Mouse (Mus musculus) adrenal gland, postnatal 4 days (tissue): ENCODE measurements around the gene Phf21a. TPM values are rescaled to one million over a fixed set of nuclear protein-coding genes. Genes with fewer than 3 reads are reported as not detected.

Experiments
- DNase-seq, 2 experiments: peaks; one replicate each; pipeline ENCODE4 v3.0.0; 2021 to 2022; ENCODE audit warnings: low spot score in 2 of 2, mixed read lengths in 2 of 2
- total RNA-seq, 2 experiments: library from RNA; stranded (reverse); gene quantifications; 2 replicates each; pipeline ENCODE4 v1.2.3; 2021

Phf21a gene
- total RNA-seq, 2 experiments from 2014 or later: 108 to 115 TPM

DNA sequence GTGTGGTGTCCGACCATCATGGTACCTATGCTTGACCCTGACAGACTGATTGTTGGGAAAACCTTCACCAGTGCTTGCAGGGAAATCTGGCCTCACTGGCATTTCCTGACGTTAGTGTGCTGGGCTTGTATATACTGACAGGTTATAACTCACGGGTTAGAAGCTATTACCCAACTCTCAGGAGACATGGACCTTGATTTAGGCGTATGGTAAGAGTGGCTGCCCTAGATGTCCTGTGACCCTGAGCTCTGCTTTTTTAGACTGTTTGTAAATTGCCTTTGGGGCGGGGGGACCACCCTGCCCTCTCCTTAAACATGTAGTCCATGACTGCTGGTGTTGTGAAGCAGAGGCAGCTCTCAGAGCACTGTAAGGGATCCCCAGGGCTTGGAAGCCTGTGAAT is 257.8 kb downstream of the Phf21a start:
- DNase-seq: no peak

DNA sequence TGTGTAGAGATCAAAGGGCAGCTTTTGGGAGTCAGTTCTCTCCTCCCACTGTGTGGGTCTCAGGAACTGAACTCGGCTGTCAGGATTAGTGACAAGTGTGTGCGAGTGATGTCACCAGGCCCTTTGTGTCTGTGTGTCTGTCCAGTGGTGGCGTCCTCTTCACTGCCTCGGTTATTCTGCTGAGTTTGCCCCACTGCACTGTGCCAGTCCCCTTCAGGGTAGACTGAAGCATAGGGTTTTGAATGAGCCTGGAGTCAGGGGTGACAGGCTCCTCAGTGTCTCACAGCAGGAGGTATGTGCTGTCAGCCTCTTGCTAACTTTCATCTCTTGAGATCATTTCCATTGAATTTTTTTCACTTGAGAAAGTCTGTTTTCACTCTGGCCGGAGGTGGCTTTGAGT is 260.5 kb downstream of the Phf21a start:
- DNase-seq: no peak

DNA sequence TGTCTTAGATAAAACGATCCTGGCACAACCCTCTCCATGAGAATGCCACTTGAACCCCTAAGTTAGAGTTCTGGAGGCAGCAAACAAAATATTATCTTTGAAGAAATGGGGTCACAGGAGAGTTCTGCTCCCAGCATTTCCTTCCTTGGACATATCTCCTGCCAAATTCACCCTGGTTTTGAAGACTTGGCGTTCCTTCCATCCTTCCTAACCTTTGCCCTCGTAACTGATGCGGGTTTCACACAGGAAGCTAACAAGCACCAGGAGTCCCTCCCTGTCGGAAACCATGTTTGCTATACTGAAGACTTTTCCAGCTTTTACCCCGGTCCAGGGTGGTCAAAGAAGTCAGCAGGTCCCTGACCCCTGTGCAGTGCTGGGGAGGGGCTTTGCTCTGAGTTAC is 261.3 kb downstream of the Phf21a start:
- DNase-seq: no peak

DNA sequence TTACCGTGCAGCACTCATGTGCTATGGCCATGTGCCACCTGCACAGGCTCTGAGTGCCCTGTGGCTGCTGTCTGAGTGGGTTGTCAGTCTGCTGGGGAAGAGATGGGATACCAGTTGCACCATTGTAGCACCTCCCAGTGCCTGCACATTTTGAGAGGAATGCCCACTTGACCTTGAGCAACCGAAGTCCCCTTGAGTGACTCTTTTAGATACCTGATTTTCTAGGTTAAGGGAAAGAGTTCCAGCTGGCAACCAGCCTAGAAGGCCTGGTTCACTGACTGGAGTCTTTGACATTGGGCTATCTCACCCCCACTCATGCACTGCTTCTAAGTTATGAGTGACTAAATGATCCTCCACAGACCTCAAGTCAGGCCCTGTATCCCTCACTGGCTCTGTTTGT is 266.4 kb downstream of the Phf21a start:
- no peak for DNase-seq

DNA sequence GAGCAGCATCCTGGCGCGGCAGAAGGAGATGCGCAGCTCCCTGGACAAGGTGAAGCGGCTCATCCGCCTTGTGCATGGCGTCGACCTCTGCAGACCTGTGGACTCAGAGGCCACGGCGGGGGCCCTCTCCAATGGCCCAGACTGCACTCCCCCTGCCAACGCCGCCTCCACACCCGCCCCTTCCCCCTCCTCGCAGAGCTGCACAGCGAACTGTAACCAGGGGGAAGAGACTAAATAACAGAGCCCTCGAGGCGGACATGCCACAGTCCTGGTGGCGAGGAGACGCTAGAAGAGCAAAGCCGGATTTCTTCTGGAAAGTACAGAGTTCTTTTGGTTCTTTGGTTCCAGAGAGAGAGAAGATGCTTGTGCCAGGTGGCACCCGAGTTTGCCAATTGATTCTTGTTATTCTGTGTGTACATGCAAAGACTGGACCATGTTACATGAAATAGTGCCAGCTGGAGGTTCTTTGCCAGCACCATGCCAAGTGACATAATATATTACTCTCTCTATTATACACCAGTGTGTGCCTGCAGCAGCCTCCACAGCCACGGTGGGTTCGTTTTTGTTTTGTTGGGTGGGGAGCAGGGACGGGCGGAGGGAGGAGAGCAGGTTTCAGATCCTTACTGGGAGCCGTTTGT is 267.4 kb downstream of the Phf21a start:
- DNase-seq: no peak

DNA sequence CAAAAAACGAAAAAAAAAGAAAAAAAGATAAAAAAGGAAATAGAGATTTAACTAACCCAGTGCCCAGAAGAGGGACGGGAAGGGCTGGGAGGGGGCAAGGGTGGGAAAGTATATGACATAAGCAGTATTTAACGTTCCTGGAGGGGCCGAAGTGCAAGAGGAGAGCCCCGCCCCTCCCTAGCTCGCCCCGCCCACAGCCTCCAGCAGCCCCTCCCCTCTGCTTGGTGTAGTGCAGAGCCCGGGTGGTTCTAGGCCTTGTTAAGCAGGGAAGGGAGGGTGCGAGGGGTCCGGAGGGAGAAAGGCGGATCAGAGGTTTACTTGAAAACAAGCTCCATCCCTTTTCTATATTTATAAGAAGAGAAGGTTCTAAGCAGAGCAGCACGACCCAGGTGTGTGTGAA is 268.0 kb downstream of the Phf21a start:
- DNase-seq: no peak

DNA sequence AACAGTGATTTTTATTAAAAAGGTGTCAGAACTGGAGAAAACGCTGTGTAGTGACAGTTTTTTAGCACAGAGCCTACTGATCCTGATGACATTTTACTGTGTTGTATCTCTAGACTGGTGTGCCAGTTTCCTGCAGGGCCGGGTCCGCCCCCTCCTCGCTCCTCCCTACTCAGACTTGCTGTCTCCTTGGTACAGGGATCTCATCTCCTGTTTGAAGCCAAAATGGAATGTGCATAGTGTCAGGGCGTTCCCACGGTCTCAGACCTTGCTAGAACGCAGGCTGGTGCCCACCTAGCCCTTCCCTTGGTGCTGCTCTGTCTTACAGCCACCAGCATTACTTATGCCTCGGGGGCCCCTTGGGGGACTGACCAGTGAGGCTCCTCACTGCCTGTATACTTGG is 268.9 kb downstream of the Phf21a start:
- no peak for DNase-seq

DNA sequence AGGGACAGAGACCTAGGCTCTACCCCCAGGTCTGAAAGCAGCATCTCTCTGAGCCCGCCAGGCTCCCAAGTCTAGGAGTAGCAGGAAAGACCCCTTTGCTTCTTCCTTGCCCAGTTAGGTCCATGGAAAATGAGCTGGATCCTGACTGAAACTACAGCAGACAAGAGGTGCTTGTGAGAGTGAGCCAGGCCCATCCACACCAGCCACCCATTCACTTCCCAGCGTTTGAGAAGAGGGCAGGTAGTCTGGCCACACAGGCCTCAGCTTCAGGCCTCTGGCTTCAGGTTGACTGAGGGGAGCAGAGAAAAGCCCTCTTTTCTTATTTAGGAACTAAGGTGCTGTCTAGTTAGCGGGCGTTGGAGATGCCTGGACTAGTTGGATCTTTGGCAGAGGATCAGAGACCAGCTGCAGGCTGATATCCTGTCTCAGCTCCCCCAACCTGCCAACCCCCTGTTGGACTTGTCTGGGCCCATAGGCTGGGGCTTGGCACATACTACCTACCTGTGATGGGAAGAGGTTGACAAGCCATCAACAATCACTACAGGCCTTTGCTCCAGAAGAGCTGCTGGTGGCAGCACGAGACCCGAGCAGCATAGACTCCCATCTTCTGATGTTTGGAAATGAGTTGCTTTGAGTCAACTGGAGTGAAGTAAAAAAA is 269.8 kb downstream of the Phf21a start:
- no peak for DNase-seq

DNA sequence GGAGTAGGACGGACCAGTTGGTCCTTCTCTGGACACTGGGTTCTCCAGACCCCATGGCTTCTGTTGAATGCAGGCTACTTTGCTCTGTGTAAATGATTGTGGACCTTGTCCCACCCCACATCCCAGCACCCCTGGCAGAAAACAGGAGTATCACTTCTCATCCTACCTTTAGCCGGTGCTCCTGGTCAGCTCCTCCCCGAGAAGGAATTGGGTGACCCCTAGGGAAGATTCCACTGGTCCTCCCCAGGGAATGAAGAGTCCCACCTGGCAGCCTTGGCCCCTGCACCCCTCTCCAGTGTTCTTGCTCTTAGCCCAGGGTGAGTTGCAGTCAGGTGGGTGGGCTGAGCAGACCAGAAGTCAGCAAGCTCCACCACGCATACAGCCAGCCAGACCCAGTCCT is 271.2 kb downstream of the Phf21a start:
- DNase-seq: no peak

DNA sequence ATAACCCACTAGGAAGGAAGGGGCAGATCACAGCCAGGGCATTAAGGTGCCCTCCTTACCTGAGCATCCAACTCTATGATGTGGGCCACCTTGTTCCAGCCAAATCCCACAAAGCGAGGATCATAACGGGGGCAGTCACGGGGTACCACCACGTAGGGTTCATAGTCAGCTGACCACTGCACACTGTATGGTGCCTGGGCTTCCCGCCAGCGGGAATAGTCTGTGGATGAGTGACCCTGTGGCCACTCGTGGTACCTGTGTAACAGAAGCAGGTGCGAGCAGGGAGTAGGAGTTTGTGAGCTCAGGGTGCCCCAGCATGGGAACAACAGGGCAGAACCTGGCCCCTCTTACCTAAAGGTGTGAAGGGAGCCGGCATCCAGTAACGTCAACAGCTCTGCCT is 272.7 kb downstream of the Phf21a start:
- no peak for DNase-seq

DNA sequence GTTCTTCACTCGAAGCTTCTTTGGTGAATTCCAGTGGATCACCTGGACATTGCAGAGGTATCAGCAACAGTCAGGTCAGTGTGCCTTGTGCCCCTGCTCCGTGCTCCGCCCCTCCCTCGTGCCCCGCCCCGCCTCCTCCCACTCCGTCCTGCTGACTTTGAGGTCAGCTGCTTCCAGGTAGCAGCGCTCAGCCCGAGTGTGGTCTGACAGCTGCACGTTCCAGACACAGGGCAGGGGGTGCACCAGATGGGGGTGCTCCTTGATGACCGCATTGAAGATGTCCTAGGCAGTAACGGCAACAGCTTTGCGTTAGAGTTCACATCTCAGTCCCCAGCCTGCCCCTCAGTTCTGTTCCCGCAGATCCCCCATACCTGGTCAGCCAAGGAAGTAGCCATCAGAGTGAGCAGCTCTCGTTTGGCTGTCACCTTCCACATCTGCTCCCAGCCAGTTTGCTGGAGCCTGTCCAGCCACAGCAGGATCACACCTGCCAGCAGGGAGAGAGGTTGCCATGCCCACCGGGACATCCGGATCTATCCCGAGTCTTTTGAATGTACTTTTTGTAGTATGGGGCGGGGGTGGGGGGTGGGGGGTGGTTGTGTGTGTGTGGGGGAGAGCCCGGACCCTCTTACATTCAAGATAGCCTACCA is 274.6 kb downstream of the Phf21a start:
- DNase-seq: no peak

DNA sequence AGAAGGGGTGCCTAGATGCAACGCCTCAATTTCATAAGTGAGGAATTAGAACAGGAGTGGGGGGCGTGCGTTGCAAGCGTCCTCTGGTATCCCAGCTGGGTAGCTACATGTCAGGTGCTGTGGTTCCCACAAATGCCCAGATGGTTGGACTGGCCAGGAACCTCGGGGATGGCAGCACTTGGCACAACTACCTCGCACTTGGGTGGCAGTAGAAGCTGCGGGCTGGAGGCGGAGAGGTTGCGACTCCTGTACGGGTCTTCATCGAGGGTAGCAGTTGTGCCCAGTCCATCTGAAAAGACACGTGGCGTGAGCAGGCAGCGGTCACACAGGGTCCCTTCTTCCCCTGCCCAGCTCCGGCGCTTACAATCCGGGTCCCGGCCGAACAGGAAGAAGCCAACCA is 277.5 kb downstream of the Phf21a start:
- DNase-seq: no peak

DNA sequence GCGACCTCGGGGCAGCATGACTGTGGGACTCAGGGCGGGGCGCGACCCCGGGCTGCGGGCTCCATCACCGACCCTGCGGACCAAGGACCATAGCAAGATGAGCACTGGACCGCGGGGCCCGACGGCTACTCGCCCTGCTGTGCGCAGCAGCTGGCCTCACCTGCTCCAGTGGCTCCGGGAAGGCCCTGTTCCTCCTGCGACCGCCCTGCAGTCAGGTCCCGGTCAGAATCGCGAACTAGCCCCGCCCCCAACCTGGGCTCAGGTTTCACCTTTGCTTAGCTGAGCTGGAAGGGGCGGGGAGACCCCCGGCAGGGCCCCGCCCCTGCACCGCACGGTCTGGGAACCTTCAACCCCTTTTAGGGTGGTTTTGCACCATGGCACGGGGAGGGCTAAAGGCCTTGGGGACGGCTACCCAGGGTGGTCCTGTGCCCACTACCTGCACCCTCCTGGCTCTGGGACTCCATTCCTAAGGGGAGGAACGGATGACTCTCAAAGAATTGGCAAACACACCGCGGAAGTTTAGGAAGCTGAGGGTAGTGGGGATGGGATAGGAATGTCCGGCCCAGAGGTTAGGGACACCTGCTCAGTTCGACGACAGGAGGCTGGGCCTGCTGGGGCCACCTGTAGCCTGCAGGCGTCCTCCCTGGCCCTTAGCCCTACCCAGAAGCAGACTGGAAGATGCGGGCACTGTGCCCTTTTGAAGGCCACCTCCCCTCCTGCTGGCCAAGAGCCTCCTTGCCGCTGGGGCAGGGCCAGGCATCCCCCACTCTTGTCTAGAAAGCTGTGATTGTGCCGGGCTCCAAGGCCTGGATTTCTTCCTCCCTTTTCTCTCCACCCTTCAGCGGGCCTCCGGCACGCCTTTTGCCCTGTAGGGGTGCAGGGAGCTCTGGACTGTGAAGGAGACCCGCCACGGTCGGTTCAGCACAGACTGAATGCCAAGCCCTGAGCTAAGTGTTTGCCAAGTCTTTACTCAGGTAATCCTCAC is 278.2 kb downstream of the Phf21a start:
- no peak for DNase-seq

DNA sequence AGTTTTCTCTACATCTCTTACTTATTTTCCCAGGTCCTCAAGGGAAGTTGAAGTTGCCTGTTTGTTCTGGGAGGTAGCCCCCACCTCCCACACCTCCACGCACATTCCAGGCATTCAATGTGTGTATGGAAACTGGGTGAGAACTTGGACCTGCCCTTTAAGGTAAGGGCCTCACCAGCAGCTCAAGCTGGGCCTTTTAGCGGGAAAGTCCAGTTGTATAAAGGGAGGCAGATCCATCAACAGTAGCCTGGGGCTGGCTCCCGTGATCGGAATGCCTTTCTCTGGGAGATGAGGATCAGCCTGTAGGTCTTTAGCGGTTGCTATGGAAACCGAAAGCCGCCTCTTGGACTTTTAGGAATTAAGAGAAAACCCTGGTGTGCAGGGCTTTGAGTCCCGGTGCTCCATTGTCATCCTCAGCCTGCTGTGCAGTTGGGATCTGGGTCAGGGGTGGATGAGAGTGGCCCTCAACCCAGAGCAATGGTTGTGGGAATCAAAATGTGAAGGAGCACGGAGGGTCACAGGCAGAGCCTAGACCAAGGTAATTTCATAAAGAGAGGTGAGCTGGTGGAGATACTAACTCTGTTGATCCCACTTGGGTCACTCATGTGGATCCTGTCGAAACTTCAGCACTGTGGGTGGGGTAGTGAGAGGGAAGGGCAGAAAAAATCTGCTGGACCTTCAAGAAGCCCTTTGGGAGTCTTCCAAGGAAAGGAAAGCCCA is 279.2 kb downstream of the Phf21a start:
- DNase-seq: no peak

DNA sequence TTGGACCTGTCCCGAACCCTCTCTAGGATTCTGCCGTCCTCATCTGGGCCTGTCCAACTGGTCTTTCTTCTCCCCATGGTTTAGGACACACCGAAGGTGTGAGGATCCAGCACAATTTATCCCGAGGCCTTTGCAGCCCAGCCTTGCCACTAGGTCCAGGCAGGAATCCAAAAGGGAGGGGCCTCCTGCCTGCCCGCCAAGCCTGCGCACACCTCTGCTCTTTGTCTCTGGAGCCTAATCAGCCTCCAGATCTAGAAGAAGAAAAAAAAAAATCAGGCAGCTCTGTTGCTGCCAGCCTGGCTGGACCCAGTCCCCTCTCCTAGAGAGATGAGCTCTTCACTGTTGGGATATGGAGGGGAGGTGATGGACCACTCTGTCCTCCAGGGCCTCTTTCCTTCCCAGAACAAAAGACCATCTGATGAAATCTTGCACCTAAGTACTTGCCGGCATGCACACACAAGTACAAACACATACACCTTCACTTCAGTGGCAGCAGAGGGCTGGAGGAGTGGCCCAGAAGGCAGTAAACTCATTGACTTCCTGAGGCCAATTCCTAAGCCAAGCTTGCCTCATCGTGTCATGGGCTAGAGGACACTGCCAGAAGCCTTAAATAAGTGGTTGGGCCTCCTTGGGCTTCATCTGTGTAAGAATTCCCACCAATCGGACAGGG is 280.0 kb downstream of the Phf21a start:
- DNase-seq: no peak

DNA sequence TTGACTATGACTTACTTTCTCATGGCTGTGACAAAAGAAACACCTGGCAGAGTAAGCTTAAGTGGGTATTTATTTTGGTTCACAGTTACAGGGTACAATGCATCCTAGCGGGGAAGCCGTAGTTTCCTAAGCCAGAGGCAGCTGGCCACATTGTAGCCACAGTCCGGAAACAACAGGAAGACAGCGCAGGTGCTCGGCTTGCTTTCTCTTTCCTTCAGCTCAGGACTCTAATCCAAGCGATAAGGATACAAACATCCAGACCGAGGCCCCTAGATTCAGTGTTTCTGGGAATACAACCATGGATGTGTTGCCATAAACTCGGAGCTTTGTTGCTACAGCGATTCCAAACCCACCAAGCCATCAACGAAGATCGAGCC is 280.5 kb downstream of the Phf21a start:
- no peak for DNase-seq

DNA sequence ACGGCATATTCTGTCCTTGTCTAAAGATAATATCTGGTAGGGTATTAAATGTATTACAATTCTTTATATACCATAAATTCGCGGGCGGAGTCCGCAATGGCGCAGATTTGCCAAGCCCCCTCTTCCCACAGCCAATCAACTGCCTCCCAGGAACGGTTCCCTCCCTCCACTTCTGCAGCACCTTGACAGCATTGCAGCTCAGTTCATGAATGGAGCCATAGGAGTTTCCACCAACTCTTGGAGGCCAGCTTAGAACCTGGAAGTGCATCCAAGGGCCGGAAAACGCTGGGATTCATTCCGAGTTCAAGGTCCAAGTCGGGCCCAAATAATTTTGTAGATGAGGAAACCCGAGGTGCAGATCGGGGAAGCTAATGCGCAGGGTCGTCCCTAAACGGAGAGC is 281.6 kb downstream of the Phf21a start, which contains the start of the genes Pex16 and Large2:
TSS of gene Pex16 (plus strand) at position 163 of the 400 bp plus-strand sequence.
TSS of gene Large2 (minus strand) at position 356 of the 400 bp plus-strand sequence.
- DNase-seq: no peak

DNA sequence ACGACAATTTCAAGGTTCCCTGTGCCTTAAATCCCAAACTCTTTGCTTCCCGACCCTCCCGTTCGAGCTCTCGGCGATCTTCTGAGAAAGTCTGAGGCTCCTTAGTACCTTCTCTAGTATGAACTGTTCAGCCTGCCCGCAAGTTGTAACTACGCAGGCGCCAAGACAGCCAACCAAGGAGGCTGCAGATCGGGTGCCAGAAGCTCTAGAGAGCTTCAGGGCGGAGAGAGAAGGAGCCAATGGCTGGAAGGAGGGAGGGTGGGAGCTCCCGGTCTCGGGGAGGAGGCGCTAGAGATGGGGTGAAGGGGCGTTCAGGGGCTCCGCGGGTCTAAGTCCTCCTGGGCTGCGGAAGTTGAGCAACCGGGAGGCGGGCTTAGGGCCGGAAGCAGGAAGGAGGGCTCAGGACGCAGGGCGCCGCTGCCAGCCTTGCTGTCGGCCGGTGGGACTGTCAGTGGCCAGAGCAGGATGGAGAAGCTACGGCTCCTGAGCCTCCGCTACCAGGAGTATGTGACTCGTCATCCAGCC is 282.2 kb downstream of the Phf21a start:
- peak; percentile 77 to 85 for DNase-seq

DNA sequence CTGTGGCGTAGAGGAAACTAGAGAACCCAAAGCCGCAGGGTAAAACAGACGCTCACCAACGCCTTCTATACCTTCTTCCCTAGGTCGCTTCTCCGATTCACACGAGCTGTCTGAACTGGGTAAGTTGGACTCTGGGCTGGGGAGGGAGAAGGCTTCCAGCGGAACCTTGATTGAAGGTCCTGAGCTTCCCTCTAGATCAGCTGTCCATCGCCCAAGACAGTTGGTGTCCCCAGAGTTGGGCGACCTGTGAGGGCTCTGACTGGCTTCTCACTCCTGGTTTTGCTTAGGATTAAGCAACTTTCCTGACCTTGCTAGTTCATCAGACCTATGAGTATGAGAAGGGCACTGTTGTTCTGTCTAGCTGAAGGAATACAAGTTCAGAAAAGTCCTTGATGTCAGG is 282.9 kb downstream of the Phf21a start:
- DNase-seq: no peak

DNA sequence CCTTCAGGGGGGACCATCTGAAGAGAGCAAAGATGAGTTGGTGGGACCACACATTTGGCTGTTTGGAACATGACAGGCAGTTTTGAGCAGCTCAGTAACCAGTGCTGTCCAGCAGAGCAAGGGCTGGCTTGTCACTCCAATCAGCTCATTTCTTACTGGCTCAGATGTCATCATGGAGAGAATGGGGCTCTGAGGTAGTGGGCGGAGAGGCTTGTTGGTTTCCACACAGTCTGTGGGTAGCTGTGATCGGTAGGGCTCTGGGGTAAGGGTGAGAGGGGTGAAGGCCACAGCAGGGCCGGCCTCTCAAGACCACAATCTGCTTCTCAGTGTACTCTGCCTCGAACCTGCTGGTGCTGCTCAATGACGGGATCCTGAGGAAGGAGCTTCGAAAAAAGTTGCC is 283.4 kb downstream of the Phf21a start:
- DNase-seq: no peak
